21 mouse cellular contexts compared by ENCODE assay signal in the genomic region with DNA sequence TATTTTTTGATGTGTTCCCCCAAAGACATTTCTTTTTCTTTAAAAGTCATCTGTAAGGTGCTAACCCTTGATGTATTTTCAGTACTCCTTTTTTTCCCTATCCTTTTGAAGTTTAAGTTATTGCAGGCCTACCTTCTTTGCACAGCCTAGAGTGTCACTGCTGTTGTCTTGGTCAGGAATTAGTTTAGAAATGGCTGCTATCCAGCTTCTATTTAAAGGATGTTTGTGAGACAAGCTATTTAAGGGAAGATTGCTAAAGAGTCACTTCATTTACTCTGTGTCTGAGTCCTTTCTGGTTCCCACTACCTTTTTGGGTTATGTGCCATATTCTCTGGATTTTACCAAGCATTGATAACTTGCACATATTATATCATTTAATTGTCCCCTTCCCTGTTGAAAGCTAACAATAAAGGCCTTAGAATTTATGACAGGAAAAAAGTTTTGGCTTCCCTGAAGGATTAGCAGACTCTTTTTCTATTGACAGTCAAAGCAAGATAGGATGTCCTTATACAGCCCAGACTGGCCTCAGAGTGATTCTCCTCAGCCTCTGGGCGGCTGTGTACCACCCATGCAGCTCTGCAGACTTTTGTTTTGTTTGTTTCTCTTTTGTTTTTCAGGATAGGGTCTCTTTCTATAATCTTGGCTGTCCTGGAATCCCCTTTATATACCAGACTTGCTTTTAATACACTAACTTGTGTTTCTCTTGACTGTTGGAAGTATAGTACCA. TPM values are rescaled to one million over a fixed set of nuclear protein-coding genes. Genes with fewer than 3 reads are reported as not detected.
DNase-seq lines count a peak whose midpoint lies in the region; ATAC-seq lines count a peak whose summit lies in the region.
"Had no signal": no experiment of that assay in that cellular context is flagged by ENCODE, and none has a peak within 500 bp of the region (broad histone marks: within the 10 kb centered on the region; RNA-seq: fewer than 3 reads in every experiment).

No protein-coding gene starts in this region.

- H3K4me3 ChIP-seq in heart, embryonic 10.5 days: no peak overlapping the region
- no peak overlapping the region for H3K4me3 ChIP-seq in heart, embryonic 11.5 days (ENCODE audit: low read depth, low read length)
- H3K4me3 ChIP-seq: limb, embryonic 10.5 days; midbrain, embryonic 12.5 days had no signal

- ATAC-seq in frontal cortex, adult (ENCODE audit: low TSS enrichment): peak; percentile 23; the same call in 1 of the 2 replicates
- no peak for ATAC-seq in heart, embryonic 11.5 days (replicated peaks; ENCODE audit: insufficient number of reproducible peaks, low FRiP score, low TSS enrichment)
- ATAC-seq: activated CD4-positive, CD25-positive, alpha-beta regulatory T cell, adult 4 months; forebrain, postnatal 0 days had no signal

- H3K27me3 ChIP-seq in heart, embryonic 10.5 days (ENCODE audit: insufficient read depth, poor library complexity, severe bottlenecking): no peaks in the 10 kb centered on the region
- H3K27me3 ChIP-seq in heart, embryonic 11.5 days (ENCODE audit: control insufficient read depth, insufficient read depth, low read length): no peaks in the 10 kb centered on the region
- H3K27me3 ChIP-seq: midbrain, embryonic 12.5 days had no signal

- H3K4me2 ChIP-seq in heart, embryonic 11.5 days: no peak overlapping the region; the same call in 1 of the 2 replicates
- H3K4me2 ChIP-seq: liver, embryonic 11.5 days; midbrain, embryonic 12.5 days had no signal

- H3K27ac ChIP-seq in heart, embryonic 10.5 days: peak overlapping the region; percentile 84
- peak overlapping the region; percentile 81 for H3K27ac ChIP-seq in heart, embryonic 11.5 days (ENCODE audit: low read depth, low read length)
- H3K27ac ChIP-seq: limb, embryonic 10.5 days; macrophage had no signal

- H3K36me3 ChIP-seq in heart, embryonic 10.5 days: peaks cover 6% of the 10 kb centered on the region; the same call in 1 of the 2 replicates
- H3K36me3 ChIP-seq in heart, embryonic 11.5 days (ENCODE audit: control insufficient read depth, insufficient read depth, low read length): no peaks in the 10 kb centered on the region

- H3K9ac ChIP-seq in heart, embryonic 11.5 days (ENCODE audit: low read depth, low read length): no peak overlapping the region
- H3K9ac ChIP-seq: forebrain, postnatal 0 days; midbrain, embryonic 12.5 days had no signal

- peaks cover 19% of the 10 kb centered on the region for H3K4me1 ChIP-seq in heart, embryonic 10.5 days
- H3K4me1 ChIP-seq in heart, embryonic 11.5 days (ENCODE audit: control insufficient read depth, insufficient read depth, low read length): 0 out of 2 replicates have a peak, but pooled peaks cover 3% of the 10 kb centered on the region
- H3K4me1 ChIP-seq: limb, embryonic 10.5 days had no signal

- intact Hi-C loops in heart, postnatal 14 days (cut with DNase I): no loop called here
- intact Hi-C loops in heart, postnatal 10 days (cut with DNase I): no loop called here

- H3K9me3 ChIP-seq in heart, embryonic 10.5 days: no peaks in the 10 kb centered on the region
- no peaks in the 10 kb centered on the region for H3K9me3 ChIP-seq in heart, embryonic 11.5 days (replicated peaks; ENCODE audit: control insufficient read depth, low read length)
- H3K9me3 ChIP-seq: G1E; limb, embryonic 10.5 days; midbrain, embryonic 12.5 days had no signal

- no peak for DNase-seq in frontal cortex, postnatal 10 days (ENCODE audit: low spot score in 2 of 2)
- no peak for DNase-seq in heart, embryonic 10.5 days (ENCODE audit: low spot score)
- DNase-seq in heart, postnatal 14 days: no peak
- DNase-seq in heart, postnatal 10 days: peak; percentile 19 to 22
- no peak for DNase-seq in right cerebral cortex, postnatal 36 days (ENCODE audit: low spot score in 2 of 2)
- DNase-seq: adrenal gland, postnatal 10 days; cerebellum, postnatal 14 days; forebrain, postnatal 0 days; gastrocnemius, postnatal 10 days; kidney, adult 2 months; kidney, postnatal 10 days; lung, adult 2 months; thymus, postnatal 14 days had no signal

- 75% methylated on average over 1 of the region's 1 CpGs for WGBS in heart, embryonic 10.5 days
- WGBS in heart, embryonic 11.5 days (ENCODE audit: insufficient replicate concordance): 75% methylated on average over 1 of the region's 1 CpGs

RNA-seq across cellular contexts. Expression of a gene that starts 25.7 kb away (rescaled TPM):
- 45.0 and 47.4 TPM in 2 replicates for polyA plus RNA-seq in heart, embryonic 10.5 days (2016; fragmentation: Nextera tagmentation; extraction: Ambion mirVana)
- 10 to 100 TPM; 47.6 to 54.5 TPM for total RNA-seq in heart, postnatal 14 days (2021)
- polyA plus RNA-seq in heart, embryonic 11.5 days (2014; fragmentation: Nextera tagmentation; extraction: Ambion mirVana): 39.0 and 50.4 TPM in 2 replicates
- total RNA-seq in heart, postnatal 10 days (2021): 10 to 100 TPM; 51.7 to 54.8 TPM

RNA-seq across cellular contexts. Expression of a gene that starts 38.7 kb away (rescaled TPM):
- polyA plus RNA-seq in heart, embryonic 10.5 days (2016; fragmentation: Nextera tagmentation; extraction: Ambion mirVana): 15.5 and 18.3 TPM in 2 replicates
- 1 to 10 TPM; 7.1 to 8.3 TPM for total RNA-seq in heart, postnatal 14 days (2021)
- polyA plus RNA-seq in heart, embryonic 11.5 days (2014; fragmentation: Nextera tagmentation; extraction: Ambion mirVana): 14.2 and 14.6 TPM in 2 replicates
- total RNA-seq in heart, postnatal 10 days (2021): 10 to 100 TPM in 1 of 2 experiments, 1 to 10 TPM in 1; 9.1 to 10.7 TPM

Comparison
In these comparisons a context has a peak if more than half of its experiments do, and no peak if none do; other contexts are left out.
1. DNase-seq: peak in heart, postnatal 10 days (2 of 2); none in frontal cortex, postnatal 10 days (0 of 2), heart, embryonic 10.5 days (single experiment), heart, postnatal 14 days (0 of 2) and right cerebral cortex, postnatal 36 days (0 of 2).